Mouse (Mus musculus) Patski (cell line): ENCODE data around the gene Ndufs8. TPM values are rescaled to one million over a fixed set of nuclear protein-coding genes. Genes with fewer than 3 reads are reported as not detected.

Experiments used
- ATAC-seq: fragments of 100-300 bp; one replicate; pipeline ENCODE4 v1.8.0; 2021
- CTCF ChIA-PET: fragments of 350-600 bp; sonication (Branson Sonifier 250); formaldehyde crosslinking; loops from one replicate; lab custom pipeline; 2022; ENCODE audit warnings: inconsistent platforms; lab: Charles Lee
- POLR2A ChIA-PET: fragments of 350-600 bp; sonication (Branson Sonifier 250); formaldehyde crosslinking; loops from one replicate; lab custom pipeline; 2022; ENCODE audit warnings: antibody characterized with exemption, inconsistent platforms; lab: Charles Lee
- DNase-seq: peaks from one replicate; pipeline ENCODE4 v3.0.0-alpha.2; 2011; ENCODE audit warnings: low read depth, low spot score
- H3K27me3 ChIP-seq: fragments of 371-371 bp; one replicate; pipeline ENCODE4 v1.5.1; 2021
- CTCF ChIP-seq: fragments of 100-300 bp; IDR thresholded peaks from one replicate; pipeline ENCODE4 v1.5.1; 2021
- in situ Hi-C: fragments of 300-500 bp; cut with MboI; formaldehyde crosslinking; loops from 3 replicates; pipeline ENCODE4 v1.11.1; 2018; ENCODE audit warnings: low pct_unique_long_range_greater_than_20kb, mixed read lengths
- polyA plus RNA-seq: library from polyadenylated mRNA; unstranded; gene quantifications from one replicate; pipeline ENCODE4 v1.2.3, GENCODE M21; 2021

Gene Ndufs8
- polyA plus RNA-seq, 1 experiment from 2014 or later, result 232 TPM

- no peak for TF ChIP-seq CTCF
- in situ Hi-C loops, result no loop called here
- ChIA-PET CTCF (interaction anchor here (1.1 to 1.5 kb wide), 3 partner anchors 22 to 57 kb away, joined by 3 to 4 read pairs (median 4); no protein-coding TSS in a partner anchor), POLR2A (interaction anchor here (0.6 to 0.9 kb wide), 2 partner anchors 9 to 133 kb away, joined by 4 to 5 read pairs; no protein-coding TSS in a partner anchor)
- DNase-seq (no peak), ATAC-seq (no peak)
- H3K27me3 ChIP-seq, result no peaks in the 10 kb centered on the region
These were observed 11.0 kb upstream of the Ndufs8 start for GRCm38 (mm10) chr19:3923586-3923985.

- POLR2A ChIA-PET, result interaction anchor here (0.6 to 0.9 kb wide), 2 partner anchors 8 to 134 kb away, joined by 4 to 5 read pairs; no protein-coding TSS in a partner anchor
- ATAC-seq (no peak), DNase-seq (no peak)
- in situ Hi-C loops, result no loop called here
- CTCF ChIA-PET, result interaction anchor here (1.1 to 1.5 kb wide), 3 partner anchors 23 to 58 kb away, joined by 3 to 4 read pairs (median 4); no protein-coding TSS in a partner anchor
- TF ChIP-seq CTCF, result no peak
- no peaks in the 10 kb centered on the region for H3K27me3 ChIP-seq
These were observed 10.2 kb upstream of the Ndufs8 start for GRCm38 (mm10) chr19:3922661-3923371.

- ChIA-PET CTCF (interaction anchor here (0.7 to 1.4 kb wide), 4 partner anchors 25 to 93 kb away, joined by 3 to 4 read pairs (median 3); partner anchors contain the start of gene Ndufv1), POLR2A (interaction anchor here (0.5 to 0.7 kb wide), 2 partner anchors 14 to 414 kb away, joined by 3 to 4 read pairs; no protein-coding TSS in a partner anchor)
- no peaks in the 10 kb centered on the region for H3K27me3 ChIP-seq
- in situ Hi-C loops, result no loop called here
- DNase-seq (no peak), ATAC-seq (no peak)
- TF ChIP-seq CTCF, result no peak
These were observed 7.4 kb upstream of the Ndufs8 start for GRCm38 (mm10) chr19:3919928-3920327.

GRCm38 (mm10) chr19:3916727-3917126 lies 4.2 kb upstream of the Ndufs8 start:
- CTCF ChIA-PET, result interaction anchor here (1.5 to 3.3 kb wide), 2 partner anchors 10 to 96 kb away, joined by 3 to 13 read pairs; partner anchors contain the start of gene Ndufv1
- TF ChIP-seq CTCF, result no peak
- ATAC-seq, result no peak
- POLR2A ChIA-PET, result interaction anchor here (0.8 kb wide), 1 partner anchor 25 kb away, joined by 3 read pairs; no protein-coding TSS in a partner anchor
- DNase-seq, result no peak
- no peaks in the 10 kb centered on the region for H3K27me3 ChIP-seq
- in situ Hi-C loops, result no loop called here

- no peak for TF ChIP-seq CTCF
- POLR2A ChIA-PET, result interaction anchor here (0.7 to 0.8 kb wide), 2 partner anchors 8 to 12 kb away, joined by 4 read pairs; no protein-coding TSS in a partner anchor
- ATAC-seq (no peak), DNase-seq (no peak)
- CTCF ChIA-PET, result interaction anchor here (3.3 kb wide), 1 partner anchor 12 kb away, joined by 13 read pairs; no protein-coding TSS in a partner anchor
- no peaks in the 10 kb centered on the region for H3K27me3 ChIP-seq
- in situ Hi-C loops, result no loop called here
These were observed 2.0 kb upstream of the Ndufs8 start for GRCm38 (mm10) chr19:3914535-3914934.

- CTCF ChIA-PET, result interaction anchor here (1.6 to 3.3 kb wide), 2 partner anchors 13 to 77 kb away, joined by 3 to 13 read pairs; no protein-coding TSS in a partner anchor
- DNase-seq (no peak), ATAC-seq (no peak)
- in situ Hi-C loops, result no loop called here
- TF ChIP-seq CTCF, result no peak
- no peaks in the 10 kb centered on the region for H3K27me3 ChIP-seq
- POLR2A ChIA-PET, result interaction anchor here (0.6 kb wide), 1 partner anchor 24 kb away, joined by 3 read pairs; no protein-coding TSS in a partner anchor
These were observed 1.1 kb upstream of the Ndufs8 start for GRCm38 (mm10) chr19:3913692-3914091.

- no peak for TF ChIP-seq CTCF
- POLR2A ChIA-PET, result no interaction called here
- ATAC-seq (no peak), DNase-seq (no peak)
- in situ Hi-C loops, result no loop called here
- H3K27me3 ChIP-seq, result no peaks in the 10 kb centered on the region
- CTCF ChIA-PET, result no interaction called here
These were observed 2.4 kb downstream of the Ndufs8 start for GRCm38 (mm10) chr19:3910206-3910605.

- ChIA-PET POLR2A (interaction anchor here (0.8 to 1.2 kb wide), 3 partner anchors 14 to 76 kb away, joined by 3 to 5 read pairs (median 3); partner anchors contain the start of gene Chka), CTCF (interaction anchor here (0.9 to 1.2 kb wide), 2 partner anchors 18 to 39 kb away, joined by 3 read pairs; no protein-coding TSS in a partner anchor)
- in situ Hi-C loops, result no loop called here
- TF ChIP-seq CTCF, result no peak
- no peaks in the 10 kb centered on the region for H3K27me3 ChIP-seq
- ATAC-seq (no peak), DNase-seq (no peak)
These were observed 4.5 kb downstream of the Ndufs8 start for GRCm38 (mm10) chr19:3907876-3908660.

- ChIA-PET CTCF (interaction anchor here (0.7 to 1.2 kb wide), 3 partner anchors 19 to 40 kb away, joined by 3 read pairs; no protein-coding TSS in a partner anchor), POLR2A (interaction anchor here (0.8 to 1.4 kb wide), 5 partner anchors 10 to 77 kb away, joined by 3 to 5 read pairs (median 3); partner anchors contain the start of gene Chka)
- DNase-seq (peak; percentile 38), ATAC-seq (peak; percentile 58)
- no peak for TF ChIP-seq CTCF
- in situ Hi-C loops, result no loop called here
- H3K27me3 ChIP-seq, result no peaks in the 10 kb centered on the region
These were observed 5.5 kb downstream of the Ndufs8 start, which contains the start of gene Tcirg1 for GRCm38 (mm10) chr19:3906795-3907786. Tcirg1 (minus strand) TSS chr19:3907133.
